Mouse (Mus musculus) kidney, adult 10 weeks (tissue): ENCODE data around the gene Opn1sw. TPM values are rescaled to one million over a fixed set of nuclear protein-coding genes. Genes with fewer than 3 reads are reported as not detected.

ENCODE experiments used
- polyA plus RNA-seq: library from polyadenylated mRNA; stranded (reverse); fragments of 350-450 nt; fragmentation: Illumina TruSeq; extraction: RNeasy Lipid Tissue Mini Kit (QIAGEN cat#74804); gene quantifications from one replicate; pipeline ENCODE4 v1.2.3, GENCODE M21; 2014; ENCODE audit warnings: low read depth, low replicate concordance

The Opn1sw gene
- not detected for polyA plus RNA-seq

GRCm38 (mm10) chr6:29388052-29388518 is at the start of gene Opn1sw:
Gene Opn1sw, minus strand, starts transcription at chr6:29388468.

DNA sequence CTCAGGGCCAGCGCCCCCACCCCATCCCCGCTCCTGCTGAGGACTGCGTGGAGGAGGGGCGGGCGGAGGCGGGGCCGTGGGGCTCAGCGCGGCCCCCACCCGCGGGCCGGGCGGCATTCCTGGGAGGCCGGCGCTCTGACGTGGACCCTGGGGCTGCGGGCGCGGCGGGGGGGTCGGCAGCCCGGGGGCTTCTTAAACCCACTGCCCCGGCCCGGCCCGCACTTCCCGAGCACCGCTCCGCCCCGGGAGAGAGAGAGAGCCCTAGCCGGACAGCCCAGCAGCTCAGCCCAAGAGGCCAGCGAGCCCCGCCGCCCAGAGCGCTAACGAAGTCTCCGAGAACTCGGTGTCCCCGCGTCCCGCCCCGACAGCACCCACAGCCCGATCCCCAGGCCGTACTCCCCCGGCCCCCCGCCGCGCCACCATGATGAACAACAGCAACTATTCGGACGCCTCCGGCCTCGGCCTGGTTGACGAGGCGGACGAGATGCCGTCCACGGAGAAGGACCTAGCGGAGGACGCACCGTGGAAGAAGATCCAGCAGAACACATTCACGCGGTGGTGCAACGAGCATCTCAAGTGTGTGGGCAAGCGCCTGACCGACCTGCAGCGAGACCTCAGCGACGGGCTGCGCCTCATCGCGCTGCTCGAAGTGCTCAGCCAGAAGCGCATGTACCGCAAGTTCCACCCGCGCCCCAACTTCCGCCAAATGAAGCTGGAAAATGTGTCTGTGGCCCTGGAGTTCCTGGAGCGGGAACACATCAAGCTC is 45.0 kb upstream of the Opn1sw start, which contains the start of gene Flnc:
TSS of gene Flnc (plus strand) at position 219 of the 766 bp plus-strand sequence.

GRCm38 (mm10) chr6:29395910-29396713 is 7.8 kb upstream of the Opn1sw start, which contains the start of gene Ccdc136:
Gene Ccdc136, plus strand, starts transcription at chr6:29396309.

DNA sequence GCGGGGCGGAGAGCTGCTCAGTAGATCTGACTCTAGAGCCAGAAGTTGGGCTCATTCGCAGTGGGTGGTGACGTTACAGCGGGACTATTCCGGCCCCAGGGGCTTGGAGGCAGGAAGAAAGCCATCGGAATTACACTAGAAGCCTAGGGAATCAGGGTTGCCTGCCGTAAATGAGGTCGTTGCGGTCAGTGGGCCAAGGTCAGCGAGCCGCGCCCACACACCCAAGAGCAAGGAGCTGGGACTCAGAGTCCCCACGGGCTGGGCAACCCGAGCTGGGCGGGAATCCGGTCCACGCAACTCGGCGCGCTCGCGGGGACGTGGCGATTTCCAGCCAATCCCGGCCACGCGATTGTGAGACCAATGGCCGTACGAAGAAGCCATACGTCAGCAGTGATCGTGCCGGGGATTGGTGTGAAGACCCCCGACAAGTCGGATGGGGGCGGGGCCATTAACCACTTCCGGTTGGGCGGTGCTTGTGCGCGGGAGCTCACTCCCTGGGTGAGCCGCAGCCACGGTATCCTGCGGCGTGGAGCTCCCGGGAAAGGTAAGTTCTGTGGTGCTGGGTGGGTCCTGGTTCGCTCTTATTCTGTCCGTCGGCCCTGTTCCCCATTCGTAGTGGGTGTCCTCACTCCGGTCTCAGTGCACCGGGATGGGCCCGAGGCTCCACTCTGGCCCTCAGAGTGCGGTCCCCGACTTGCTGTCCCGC is 40.5 kb downstream of the Opn1sw start, which contains the start of gene Calu:
TSS of gene Calu (plus strand) at position 405 of the 706 bp plus-strand sequence.

Other genes starting within 250 kb of the Opn1sw start
- 28.4 TPM for gene Rbm28, start 223.5 kb downstream of the Opn1sw start, polyA plus RNA-seq
- gene Prrt4, start 208.9 kb downstream of the Opn1sw start, polyA plus RNA-seq: not detected
- 2.3 TPM for gene Impdh1, start 172.1 kb downstream of the Opn1sw start, polyA plus RNA-seq
- 3.1 TPM for gene Hilpda, start 116.0 kb downstream of the Opn1sw start, polyA plus RNA-seq
- not detected for gene Fam71f2, start 108.9 kb downstream of the Opn1sw start, polyA plus RNA-seq
- gene Fam71f1, start 69.3 kb downstream of the Opn1sw start, polyA plus RNA-seq: not detected
- 197 TPM for gene Calu, start 40.4 kb downstream of the Opn1sw start, polyA plus RNA-seq
- gene Ccdc136, start 7.8 kb upstream of the Opn1sw start, polyA plus RNA-seq: 0.24 TPM
- gene Flnc, start 44.8 kb upstream of the Opn1sw start, polyA plus RNA-seq: not detected
- 73.7 TPM for gene Atp6v1f, start 79.2 kb upstream of the Opn1sw start, polyA plus RNA-seq
- gene Atp6v1fnb, start 83.0 kb upstream of the Opn1sw start, polyA plus RNA-seq: not detected
- 0.44 TPM for gene Kcp, start 119.5 kb upstream of the Opn1sw start, polyA plus RNA-seq
- 2.2 TPM for gene Irf5, start 138.2 kb upstream of the Opn1sw start, polyA plus RNA-seq
- gene Tnpo3, start 221.4 kb upstream of the Opn1sw start, polyA plus RNA-seq: 75.2 TPM